Mouse (Mus musculus): ENCODE results near the gene Cyp2t4.

The Cyp2t4 gene

GRCm38 (mm10) chr7:27161744-27162143, 8.2 kb downstream of the Cyp2t4 start:
- no peak for DNase-seq (ENCODE audit: low spot score)

- DNase-seq (ENCODE audit: low spot score), result no peak
Measured at GRCm38 (mm10) chr7:27162780-27163449, 9.4 kb downstream of the Cyp2t4 start.

GRCm38 (mm10) chr7:27163450-27163805, 9.9 kb downstream of the Cyp2t4 start:
- no peak for DNase-seq (ENCODE audit: low spot score)

GRCm38 (mm10) chr7:27164112-27164947, 10.8 kb downstream of the Cyp2t4 start:
- DNase-seq (ENCODE audit: low spot score), result no peak

GRCm38 (mm10) chr7:27165007-27165655, 11.6 kb downstream of the Cyp2t4 start:
- DNase-seq (ENCODE audit: low spot score), result no peak

GRCm38 (mm10) chr7:27165696-27166095, 12.2 kb downstream of the Cyp2t4 start:
- DNase-seq (ENCODE audit: low spot score), result no peak

GRCm38 (mm10) chr7:27166229-27166613, 12.7 kb downstream of the Cyp2t4 start:
- DNase-seq (ENCODE audit: low spot score), result peak; percentile 87

- peak; percentile 92 for DNase-seq (ENCODE audit: low spot score)
Measured at GRCm38 (mm10) chr7:27166614-27167474, 13.3 kb downstream of the Cyp2t4 start, which contains the start of gene Egln2. TSS of gene Egln2 (minus strand) at chr7:27166802.

GRCm38 (mm10) chr7:27167475-27168094, 14.1 kb downstream of the Cyp2t4 start:
- DNase-seq (ENCODE audit: low spot score), result no peak

- DNase-seq (ENCODE audit: low spot score), result no peak
Measured at GRCm38 (mm10) chr7:27168371-27168770, 14.9 kb downstream of the Cyp2t4 start.

GRCm38 (mm10) chr7:27170981-27171380, 17.5 kb downstream of the Cyp2t4 start:
- DNase-seq (ENCODE audit: low spot score), result no peak

- no peak for DNase-seq (ENCODE audit: low spot score)
Measured at GRCm38 (mm10) chr7:27174496-27174895, 21.0 kb downstream of the Cyp2t4 start.

- no peak for DNase-seq (ENCODE audit: low spot score)
Measured at GRCm38 (mm10) chr7:27174896-27175295, 21.4 kb downstream of the Cyp2t4 start.

GRCm38 (mm10) chr7:27177942-27178323, 24.4 kb downstream of the Cyp2t4 start:
- no peak for DNase-seq (ENCODE audit: low spot score)

- peak; percentile 99 for DNase-seq (ENCODE audit: low spot score)
Measured at GRCm38 (mm10) chr7:27178324-27179216, 25.1 kb downstream of the Cyp2t4 start, which contains the start of gene Rab4b. TSS of gene Rab4b (minus strand) at chr7:27178896.

- DNase-seq (ENCODE audit: low spot score), result no peak
Measured at GRCm38 (mm10) chr7:27179217-27179918, 25.9 kb downstream of the Cyp2t4 start.

GRCm38 (mm10) chr7:27180036-27180435, 26.5 kb downstream of the Cyp2t4 start:
- DNase-seq (ENCODE audit: low spot score), result no peak

- no peak for DNase-seq (ENCODE audit: low spot score)
Measured at GRCm38 (mm10) chr7:27180837-27181695, 27.6 kb downstream of the Cyp2t4 start, which contains the start of the genes Gm21983 and Mia. TSS of gene Gm21983 (minus strand) at chr7:27181086. TSS of gene Mia (minus strand) at chr7:27181157.

GRCm38 (mm10) chr7:27182498-27182897, 29.0 kb downstream of the Cyp2t4 start:
- DNase-seq (ENCODE audit: low spot score), result no peak

Measured in embryo, embryonic 10.5 days (tissue).